Mouse (Mus musculus) gastrocnemius, adult 2 months (tissue): Measurements from ENCODE around the gene Rpl18a. TPM values are rescaled to one million over a fixed set of nuclear protein-coding genes. Genes with fewer than 3 reads are reported as not detected.
A peak's percentile ranks its signal among the peaks of the same experiment; 100 is the strongest.

Experiments
- DNase-seq: peaks from one replicate; pipeline ENCODE4 v3.0.0; 2022
- H3K27ac ChIP-seq: fragments of 200-600 bp; 2 replicates; pipeline ENCODE4 v1.8.1; 2022; ENCODE audit warnings: mild to moderate bottlenecking
- H3K4me3 ChIP-seq: fragments of 200-600 bp; 2 replicates; pipeline ENCODE4 v1.8.1; 2022; ENCODE audit warnings: mild to moderate bottlenecking, moderate library complexity
- CTCF ChIP-seq: fragments of 200-600 bp; IDR thresholded peaks from 2 replicates; pipeline ENCODE4 v1.8.1; 2022; ENCODE audit warnings: antibody characterized with exemption, mild to moderate bottlenecking, moderate library complexity
- intact Hi-C: fragments of 180-260 bp; cut with DNase I; formaldehyde crosslinking; loops from one replicate; pipeline ENCODE4 v1.15.1; 2025
- long read RNA-seq, 2 experiments: library from polyadenylated mRNA; stranded (forward); transcript quantifications; one replicate each; pipeline ENCODE4 v2.0.0; 2021
- total RNA-seq, 2 experiments: library from RNA; stranded (reverse); gene quantifications; 2 replicates each; pipeline ENCODE4 v1.2.3; 2021

Gene Rpl18a
- 1,000 to 10,000 TPM in 1 of 2 experiments, 100 to 1,000 TPM in 1; 932 to 1,039 TPM for total RNA-seq
- long read RNA-seq, experiment 1, transcript Rpl18a-201 (5 exons, 1,260 nt), result major isoform, 204 of 1,497 reads
- long read RNA-seq, experiment 1, partial matches to known transcripts, result 1,290 of 1,497 reads
- long read RNA-seq, experiment 1, other reads (novel, unspliced or antisense), result 3 of 1,497 reads
- long read RNA-seq, experiment 2, transcript Rpl18a-201 (5 exons, 1,260 nt), result major isoform, 335 of 2,117 reads
- long read RNA-seq, experiment 2, partial matches to known transcripts, result 1,777 of 2,117 reads
- long read RNA-seq, experiment 2, other reads (novel, unspliced or antisense), result 1 of 2,117 reads

GRCm38 (mm10) chr8:70897021-70897680, at the start of gene Rpl18a:
Gene Rpl18a (minus strand): TSS chr8:70897412.
- TF ChIP-seq CTCF, result peak; percentile 31
- H3K27ac ChIP-seq, result peak within 1 kb of the TSS; percentile 99
- peak within 1 kb of the TSS; percentile 90 for H3K4me3 ChIP-seq
- peak; percentile 95 for DNase-seq
- intact Hi-C loops, result no loop called here

GRCm38 (mm10) chr8:70943187-70943586, 46.0 kb upstream of the Rpl18a start:
- TF ChIP-seq CTCF, result no peak

GRCm38 (mm10) chr8:70941478-70941877, 44.3 kb upstream of the Rpl18a start:
- H3K4me3 ChIP-seq, result no peak overlapping the region
- peak; percentile 11; the same call in 1 of the 2 replicates for TF ChIP-seq CTCF
- intact Hi-C loops, result no loop called here
- no peak for DNase-seq
- H3K27ac ChIP-seq, result no peak overlapping the region

More at GRCm38 (mm10) chr8:70943187-70943586, 46.0 kb upstream of the Rpl18a start:
- no peak for DNase-seq
- Histone ChIP-seq H3K27ac (no peak overlapping the region), H3K4me3 (no peak overlapping the region)
- intact Hi-C loops, result no loop called here

- TF ChIP-seq CTCF, result no peak
- intact Hi-C loops, result no loop called here
- no peak for DNase-seq
- Histone ChIP-seq H3K4me3 (no peak overlapping the region), H3K27ac (no peak overlapping the region)
Observed at GRCm38 (mm10) chr8:70937200-70937599, 40.0 kb upstream of the Rpl18a start.

- DNase-seq, result peak; percentile 11
- TF ChIP-seq CTCF, result no peak
- H3K27ac ChIP-seq, result no peak overlapping the region
- intact Hi-C loops, result no loop called here
- H3K4me3 ChIP-seq, result no peak overlapping the region
Observed at GRCm38 (mm10) chr8:70934786-70935185, 37.6 kb upstream of the Rpl18a start.

- no peak overlapping the region for H3K4me3 ChIP-seq
- TF ChIP-seq CTCF, result no peak
- intact Hi-C loops, result no loop called here
- peak; percentile 11 for DNase-seq
- no peak overlapping the region for H3K27ac ChIP-seq
Observed at GRCm38 (mm10) chr8:70933036-70933435, 35.8 kb upstream of the Rpl18a start.

- peak; percentile 12 for DNase-seq
- TF ChIP-seq CTCF, result no peak
- H3K4me3 ChIP-seq, result no peak overlapping the region
- H3K27ac ChIP-seq, result no peak overlapping the region
- intact Hi-C loops, result no loop called here
Observed at GRCm38 (mm10) chr8:70931731-70932130, 34.5 kb upstream of the Rpl18a start.

GRCm38 (mm10) chr8:70928778-70929322, 31.6 kb upstream of the Rpl18a start:
- no peak for TF ChIP-seq CTCF
- Histone ChIP-seq H3K27ac (no peak overlapping the region), H3K4me3 (no peak overlapping the region)
- peak; percentile 14 for DNase-seq
- intact Hi-C loops, result no loop called here

- Histone ChIP-seq H3K4me3 (no peak overlapping the region), H3K27ac (no peak overlapping the region)
- TF ChIP-seq CTCF, result no peak
- peak; percentile 37 for DNase-seq
- intact Hi-C loops, result no loop called here
Observed at GRCm38 (mm10) chr8:70928096-70928495, 30.9 kb upstream of the Rpl18a start.

- Histone ChIP-seq H3K27ac (no peak overlapping the region), H3K4me3 (no peak overlapping the region)
- intact Hi-C loops, result no loop called here
- TF ChIP-seq CTCF, result no peak
- DNase-seq, result no peak
Observed at GRCm38 (mm10) chr8:70926396-70926795, 29.2 kb upstream of the Rpl18a start.

GRCm38 (mm10) chr8:70925754-70926153, 28.5 kb upstream of the Rpl18a start:
- no peak for DNase-seq
- Histone ChIP-seq H3K4me3 (no peak overlapping the region), H3K27ac (no peak overlapping the region)
- intact Hi-C loops, result no loop called here
- no peak for TF ChIP-seq CTCF

- Histone ChIP-seq H3K27ac (no peak overlapping the region), H3K4me3 (no peak overlapping the region)
- no peak for DNase-seq
- TF ChIP-seq CTCF, result no peak
- intact Hi-C loops, result no loop called here
Observed at GRCm38 (mm10) chr8:70924151-70924550, 26.9 kb upstream of the Rpl18a start.
